Mouse (Mus musculus): Measurements from ENCODE around the gene Zfp384. TPM values are rescaled to one million over a fixed set of nuclear protein-coding genes. Genes with fewer than 3 reads are reported as not detected.
A peak's percentile ranks its signal among the peaks of the same experiment; 100 is the strongest.

Zfp384 gene
- polyA plus RNA-seq, 1 experiment from 2014 or later: 24.4 TPM

DNA sequence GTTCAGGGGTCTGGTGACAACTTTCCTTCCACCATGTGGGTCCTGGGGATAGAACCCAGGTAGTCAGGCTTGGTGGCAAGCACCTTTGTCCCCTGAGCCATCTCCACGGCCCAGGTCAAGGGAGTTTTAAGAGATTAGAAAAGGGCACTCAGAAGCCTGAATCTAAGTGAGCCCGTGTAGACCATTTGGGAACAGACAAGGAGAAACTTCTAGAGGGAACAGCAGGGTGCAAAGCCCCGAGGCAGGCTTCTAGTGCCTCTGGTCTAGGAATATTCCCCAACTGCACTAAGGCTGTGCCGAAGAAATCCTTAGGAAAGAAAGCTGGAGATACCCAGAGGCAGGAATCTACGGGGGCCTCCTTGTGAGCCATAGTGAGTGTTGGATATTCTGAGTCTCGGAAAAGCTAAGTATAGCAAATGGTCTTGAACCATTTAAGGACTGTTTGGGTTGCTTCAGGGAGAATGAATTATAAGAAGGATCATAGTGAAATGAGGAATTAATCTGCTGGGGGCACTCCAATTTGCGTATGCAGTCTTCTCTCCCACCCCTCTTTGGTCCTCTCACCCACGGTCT lies 13.0 kb upstream of the Zfp384 start:
- Histone ChIP-seq H3K4me2 (peak overlapping the region; percentile 87; the same call in 1 of the 2 replicates), H3K4me3 (peak overlapping the region; percentile 42; the same call in 1 of the 2 replicates), H3K27ac (no peak overlapping the region), H3K36me3 (no peaks in the 10 kb centered on the region), H3K27me3 (peaks cover 95% of the 10 kb centered on the region), H3K9ac (no peak overlapping the region), H3K9me3 (no peaks in the 10 kb centered on the region), H3K4me1 (peaks cover 17% of the 10 kb centered on the region)
- 44% methylated on average over 8 of the region's 8 CpGs for WGBS
- no peak for ATAC-seq (ENCODE audit: borderline replicate concordance, extremely low read depth, low FRiP score, low TSS enrichment)

DNA sequence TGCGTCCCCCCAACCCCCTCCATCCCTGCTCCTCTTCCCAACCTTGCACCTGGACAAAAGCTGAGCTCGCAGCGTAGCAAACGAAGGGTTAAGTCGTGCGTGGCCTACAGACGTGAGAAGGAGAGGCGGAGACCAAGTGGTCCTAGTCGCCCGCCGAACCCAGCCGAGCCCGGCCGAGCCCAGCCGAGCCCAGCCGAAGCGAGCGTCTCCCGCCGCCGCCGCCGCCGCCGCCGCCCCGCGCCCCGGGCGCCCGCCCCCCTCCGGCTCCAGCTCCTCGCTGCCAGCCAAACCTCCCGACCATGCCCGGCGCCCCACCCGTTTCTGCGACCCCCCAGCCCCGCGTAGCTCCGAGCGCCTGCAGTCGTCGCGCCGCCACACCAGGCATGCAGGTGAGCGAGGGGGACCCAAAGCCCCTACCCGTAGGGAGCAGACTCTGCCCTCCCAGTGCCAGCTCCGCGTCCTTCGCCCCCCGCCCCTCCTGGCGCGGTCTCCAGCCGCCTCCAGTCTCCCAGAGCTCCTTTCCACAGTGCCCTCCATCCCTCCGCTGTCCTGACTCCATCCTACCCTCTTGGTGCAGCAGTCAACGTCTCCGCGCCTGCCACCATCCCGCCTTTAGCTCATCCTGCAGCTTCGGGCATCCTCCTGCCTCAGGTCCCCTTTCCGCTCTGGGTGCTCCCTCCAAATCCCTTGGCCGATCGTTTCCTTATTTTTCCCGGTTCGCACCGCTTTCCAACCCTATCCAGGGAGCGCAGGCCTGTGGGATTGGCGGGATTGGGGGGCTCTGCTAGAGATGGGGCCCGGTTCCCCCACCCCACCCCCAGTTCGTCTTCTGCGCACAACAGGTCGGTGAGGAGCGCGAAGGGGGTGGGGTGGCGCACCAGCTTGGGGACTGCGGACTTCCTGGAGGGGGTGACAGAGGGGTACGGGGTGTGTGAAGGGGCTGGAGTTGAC lies 12.1 kb upstream of the Zfp384 start, which contains the start of gene Pianp:
TSS of gene Pianp (plus strand) at position 144 of the 951 bp plus-strand sequence.
- H3K9ac ChIP-seq: peak within 1 kb of the TSS; percentile 24
- peaks cover 99% of the 10 kb centered on the region for H3K27me3 ChIP-seq
- under 1% methylated on average over 52 of the region's 78 CpGs for whole genome bisulfite sequencing

DNA sequence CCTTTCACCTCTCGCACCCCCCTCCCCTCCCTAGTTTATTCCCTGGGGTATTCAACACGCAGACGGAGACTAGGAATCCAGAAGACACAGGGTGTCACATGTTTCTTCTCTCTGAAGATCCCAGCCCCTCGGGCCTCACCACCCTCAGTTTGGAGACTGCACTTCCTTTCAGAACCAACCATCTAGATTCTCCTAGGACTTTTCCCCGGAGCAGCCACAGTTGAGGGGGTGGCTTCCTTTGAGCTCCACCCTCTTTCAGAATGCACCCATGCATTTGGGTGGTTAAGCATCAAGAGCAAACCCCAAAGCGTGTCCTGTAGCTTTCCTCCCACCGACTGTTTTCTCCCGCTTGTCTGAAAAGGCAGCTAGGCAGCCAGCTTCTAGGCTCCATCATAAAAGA lies 10.9 kb upstream of the Zfp384 start:
- H3K9me3 ChIP-seq: no peaks in the 10 kb centered on the region
- H3K9ac ChIP-seq: no peak overlapping the region
- WGBS: 6% methylated on average over 8 of the region's 8 CpGs
- H3K4me2 ChIP-seq: no peak overlapping the region
- H3K4me3 ChIP-seq: no peak overlapping the region
- H3K27me3 ChIP-seq: peaks cover 99% of the 10 kb centered on the region
- ATAC-seq (ENCODE audit: borderline replicate concordance, extremely low read depth, low FRiP score, low TSS enrichment): no peak
- H3K36me3 ChIP-seq: no peaks in the 10 kb centered on the region
- H3K27ac ChIP-seq: no peak overlapping the region
- H3K4me1 ChIP-seq: peaks cover 17% of the 10 kb centered on the region

More for the DNA sequence above, 12.1 kb upstream of the Zfp384 start, which contains the start of gene Pianp:
- Histone ChIP-seq H3K36me3 (no peaks in the 10 kb centered on the region), H3K9me3 (no peaks in the 10 kb centered on the region), H3K27ac (no peak within 1 kb of the TSS), H3K4me1 (peaks cover 17% of the 10 kb centered on the region), H3K4me2 (peak within 1 kb of the TSS; percentile 87), H3K4me3 (peak within 1 kb of the TSS; percentile 42)
- ATAC-seq (ENCODE audit: borderline replicate concordance, extremely low read depth, low FRiP score, low TSS enrichment): peak; percentile 75

DNA sequence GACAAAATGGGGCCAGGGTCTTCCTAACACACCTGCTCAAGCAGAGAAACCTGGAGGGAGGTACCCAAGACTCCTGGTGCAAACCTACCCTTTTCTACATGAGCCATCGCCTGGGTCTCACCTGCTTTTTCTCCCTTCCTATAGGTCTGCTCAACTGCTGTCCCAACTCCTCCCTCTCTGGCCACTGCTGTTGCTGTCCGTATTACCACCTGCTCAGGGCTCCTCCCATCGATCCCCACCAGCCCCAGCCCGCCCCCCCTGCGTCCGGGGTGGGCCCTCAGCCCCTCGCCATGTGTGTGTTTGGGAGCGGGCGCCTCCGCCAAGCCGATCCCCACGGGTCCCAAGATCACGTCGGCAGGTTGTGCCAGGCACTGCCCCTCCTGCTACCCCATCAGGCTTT lies 9.9 kb upstream of the Zfp384 start:
- Histone ChIP-seq H3K9ac (no peak overlapping the region), H3K9me3 (no peaks in the 10 kb centered on the region), H3K36me3 (no peaks in the 10 kb centered on the region), H3K4me3 (no peak overlapping the region), H3K4me1 (peaks cover 17% of the 10 kb centered on the region), H3K4me2 (no peak overlapping the region), H3K27me3 (peaks cover 97% of the 10 kb centered on the region), H3K27ac (no peak overlapping the region)
- ATAC-seq (ENCODE audit: borderline replicate concordance, extremely low read depth, low FRiP score, low TSS enrichment): no peak
- WGBS: 30% methylated on average over 14 of the region's 14 CpGs

DNA sequence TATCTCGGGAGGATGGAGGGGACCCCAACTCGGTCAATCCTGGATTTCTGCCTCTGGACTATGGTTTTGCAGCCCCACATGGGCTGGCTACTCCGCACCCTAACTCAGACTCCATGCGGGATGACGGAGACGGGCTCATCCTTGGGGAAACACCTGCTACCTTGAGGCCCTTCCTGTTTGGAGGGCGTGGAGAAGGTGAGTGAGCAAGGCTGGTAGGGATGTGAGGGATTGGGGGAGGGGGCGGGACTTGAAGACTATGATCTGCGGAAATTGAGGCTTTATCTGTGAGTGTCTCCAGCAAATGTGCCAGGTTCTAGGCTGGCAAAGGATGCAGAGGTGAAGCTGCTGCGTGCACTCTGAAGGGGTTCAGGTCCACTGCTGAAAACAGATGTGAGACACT lies 9.4 kb upstream of the Zfp384 start:
- H3K4me2 ChIP-seq: no peak overlapping the region
- H3K36me3 ChIP-seq: no peaks in the 10 kb centered on the region
- H3K9me3 ChIP-seq: no peaks in the 10 kb centered on the region
- H3K27me3 ChIP-seq: peaks cover 97% of the 10 kb centered on the region
- no peak overlapping the region for H3K27ac ChIP-seq
- no peak for ATAC-seq (ENCODE audit: borderline replicate concordance, extremely low read depth, low FRiP score, low TSS enrichment)
- no peak overlapping the region for H3K4me3 ChIP-seq
- peaks cover 17% of the 10 kb centered on the region for H3K4me1 ChIP-seq
- WGBS: 18% methylated on average over 10 of the region's 10 CpGs
- H3K9ac ChIP-seq: no peak overlapping the region

DNA sequence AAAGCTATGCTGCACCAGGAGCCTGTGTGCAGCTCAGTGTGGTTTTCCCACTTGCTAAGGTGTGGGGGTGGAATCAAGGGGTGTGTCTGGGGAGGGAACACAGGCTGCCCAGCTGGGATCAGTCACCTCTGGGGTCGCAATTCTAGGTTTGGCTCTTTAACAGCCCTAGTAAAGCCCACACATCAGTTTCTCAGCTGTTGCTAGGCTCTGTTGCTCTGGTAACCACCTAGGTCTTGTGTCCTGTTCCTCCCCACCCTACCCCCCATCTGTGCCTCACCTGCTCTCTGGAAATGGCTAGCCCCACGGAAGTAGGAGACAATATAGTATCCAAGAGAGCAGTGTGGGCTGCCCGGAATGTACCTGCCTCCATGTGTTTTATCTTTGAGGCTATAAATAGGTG lies 5.2 kb upstream of the Zfp384 start:
- WGBS: 26% methylated on average over 3 of the region's 3 CpGs
- no peak overlapping the region for H3K4me2 ChIP-seq
- no peaks in the 10 kb centered on the region for H3K36me3 ChIP-seq
- peaks cover 59% of the 10 kb centered on the region for H3K27me3 ChIP-seq
- peaks cover 9% of the 10 kb centered on the region for H3K4me1 ChIP-seq
- no peak overlapping the region for H3K4me3 ChIP-seq
- ATAC-seq (ENCODE audit: borderline replicate concordance, extremely low read depth, low FRiP score, low TSS enrichment): no peak
- no peak overlapping the region for H3K27ac ChIP-seq
- H3K9ac ChIP-seq: no peak overlapping the region
- no peaks in the 10 kb centered on the region for H3K9me3 ChIP-seq

DNA sequence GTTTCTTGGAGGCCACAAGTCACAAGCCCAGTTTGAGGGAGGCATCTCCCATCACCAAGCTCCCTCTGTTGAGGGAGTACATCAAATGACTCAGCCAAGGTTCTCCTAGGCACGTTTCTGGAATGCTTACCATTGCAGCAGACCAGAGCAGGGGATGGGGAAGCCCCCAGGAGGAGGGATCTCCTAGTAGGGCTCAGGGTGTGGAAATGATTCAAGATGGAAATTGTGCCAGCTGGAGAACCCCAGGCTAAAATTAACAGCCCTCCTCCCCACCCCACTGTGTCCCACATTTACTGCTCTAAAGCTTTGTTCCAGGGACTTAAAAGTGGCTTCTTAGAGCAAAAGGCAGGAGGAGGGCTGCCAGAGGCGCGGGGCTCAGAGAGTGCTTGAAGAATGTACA lies 3.9 kb upstream of the Zfp384 start:
- Histone ChIP-seq H3K4me1 (peaks cover 11% of the 10 kb centered on the region), H3K4me2 (no peak overlapping the region), H3K4me3 (no peak overlapping the region), H3K9ac (no peak overlapping the region), H3K27me3 (peaks cover 45% of the 10 kb centered on the region), H3K36me3 (no peaks in the 10 kb centered on the region), H3K27ac (no peak overlapping the region), H3K9me3 (no peaks in the 10 kb centered on the region)
- ATAC-seq (ENCODE audit: borderline replicate concordance, extremely low read depth, low FRiP score, low TSS enrichment): no peak
- 41% methylated on average over 3 of the region's 3 CpGs for WGBS

DNA sequence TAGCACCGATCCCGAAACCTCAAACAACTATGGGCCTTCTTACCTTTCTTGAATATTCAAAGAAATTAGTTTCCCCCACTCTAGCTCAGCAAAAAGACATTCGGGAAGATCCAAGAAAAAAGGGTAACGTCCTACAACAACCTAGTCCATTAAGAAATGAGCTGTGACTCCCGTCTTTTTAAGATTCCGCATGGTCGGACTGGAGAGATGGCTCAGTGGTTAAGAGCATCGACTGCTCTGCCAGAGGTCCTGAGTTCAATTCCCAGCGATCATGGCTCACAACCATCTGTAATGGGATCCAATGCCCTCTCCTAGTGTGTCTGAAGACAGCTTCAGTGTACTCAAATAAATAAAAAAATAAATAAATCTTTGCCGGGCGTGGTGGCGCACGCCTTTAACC lies 885 bp upstream of the Zfp384 start:
- H3K36me3 ChIP-seq: peaks cover 17% of the 10 kb centered on the region
- H3K27me3 ChIP-seq: peaks cover 16% of the 10 kb centered on the region
- H3K27ac ChIP-seq: peak overlapping the region; percentile 79
- H3K4me2 ChIP-seq: peak overlapping the region; percentile 80
- H3K9me3 ChIP-seq: no peaks in the 10 kb centered on the region
- H3K4me3 ChIP-seq: peak overlapping the region; percentile 88
- no peak for ATAC-seq (ENCODE audit: borderline replicate concordance, extremely low read depth, low FRiP score, low TSS enrichment)
- H3K4me1 ChIP-seq: peaks cover 30% of the 10 kb centered on the region
- WGBS: 33% methylated on average over 13 of the region's 13 CpGs
- peak overlapping the region; percentile 55 for H3K9ac ChIP-seq

DNA sequence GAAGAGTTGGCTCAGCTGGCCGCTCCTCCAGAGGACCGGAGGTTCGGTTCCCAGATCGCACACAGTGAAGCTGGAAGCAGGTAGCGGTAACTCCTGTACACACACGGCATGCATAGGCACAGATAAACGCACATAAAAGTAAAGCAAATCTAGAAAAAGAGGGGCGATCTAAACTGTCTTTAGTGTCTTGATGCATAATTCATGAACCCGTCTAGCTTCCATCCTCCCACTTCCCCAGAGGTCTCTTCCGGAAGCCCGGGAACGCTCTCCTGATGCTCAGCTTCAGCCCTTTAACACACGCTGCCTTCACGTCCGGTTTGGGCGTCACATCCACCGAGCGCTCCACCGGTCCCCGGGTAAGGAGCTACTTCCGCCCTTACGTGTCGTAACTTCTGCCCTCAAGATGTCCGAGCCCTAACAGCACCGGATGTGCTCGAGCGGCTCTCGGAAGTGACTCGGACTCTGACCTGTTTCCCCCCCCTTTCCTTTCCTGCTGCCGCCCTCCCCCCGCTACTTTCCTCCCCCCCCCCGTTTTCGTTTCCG lies 288 bp upstream of the Zfp384 start:
- H3K4me3 ChIP-seq: peak overlapping the region; percentile 88
- H3K4me1 ChIP-seq: peaks cover 30% of the 10 kb centered on the region
- H3K27me3 ChIP-seq: peaks cover 11% of the 10 kb centered on the region; the same call in 1 of the 2 replicates
- H3K9me3 ChIP-seq: no peaks in the 10 kb centered on the region
- peak overlapping the region; percentile 80 for H3K4me2 ChIP-seq
- peak overlapping the region; percentile 95 for H3K9ac ChIP-seq
- H3K27ac ChIP-seq: peak overlapping the region; percentile 100
- peak; percentile 98 for ATAC-seq (ENCODE audit: borderline replicate concordance, extremely low read depth, low FRiP score, low TSS enrichment)
- peaks cover 17% of the 10 kb centered on the region for H3K36me3 ChIP-seq
- 1% methylated on average over 32 of the region's 34 CpGs for WGBS

DNA sequence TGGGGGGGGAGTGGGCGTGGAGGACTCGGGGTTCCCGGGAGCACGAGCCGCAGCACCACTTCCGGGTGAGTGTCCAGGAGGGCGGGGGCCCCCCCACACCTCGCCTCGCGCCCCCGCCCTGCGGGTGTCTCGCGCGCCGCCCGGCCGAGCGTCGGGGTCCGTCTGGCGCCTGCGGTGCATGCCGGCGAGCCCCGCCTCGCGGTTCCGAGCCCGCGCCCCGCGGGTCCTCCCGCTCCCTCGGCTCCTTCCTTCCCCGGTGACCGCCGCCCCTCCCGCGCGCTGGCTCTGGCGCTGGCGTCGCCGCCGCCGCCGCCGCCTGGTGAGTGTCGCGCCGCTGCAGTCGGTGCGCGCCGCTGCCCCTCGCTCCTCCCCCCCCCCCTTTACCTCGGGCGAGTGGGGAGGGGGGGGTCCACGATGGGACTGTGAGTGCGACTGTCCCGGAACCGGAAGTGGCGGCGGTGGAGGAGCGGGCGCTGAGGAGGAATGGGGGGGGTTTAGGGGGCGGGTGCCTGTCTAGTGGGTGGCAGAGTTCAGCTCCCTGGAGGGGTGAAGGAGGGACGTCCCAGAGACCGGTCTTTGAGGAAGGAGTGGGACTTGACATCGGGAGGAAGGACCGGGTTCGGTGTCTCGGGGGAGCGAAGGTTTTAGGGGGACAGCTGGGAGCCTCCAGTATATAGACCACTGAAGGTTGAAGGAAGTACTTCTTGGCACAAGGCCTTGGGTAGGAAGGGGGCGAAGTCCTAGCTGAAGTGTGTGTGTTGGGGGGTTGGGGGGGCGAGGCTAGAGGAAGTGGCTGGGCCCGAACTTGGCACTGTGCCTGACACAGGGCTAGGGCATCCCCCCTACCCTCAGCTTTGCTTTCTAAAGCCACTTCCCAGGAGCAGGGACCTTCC lies 482 bp downstream of the Zfp384 start:
- H3K4me1 ChIP-seq: peaks cover 30% of the 10 kb centered on the region
- peak; percentile 89 for ATAC-seq (ENCODE audit: borderline replicate concordance, extremely low read depth, low FRiP score, low TSS enrichment)
- H3K9me3 ChIP-seq: no peaks in the 10 kb centered on the region
- 0 out of 2 replicates have a peak, but pooled peaks cover 4% of the 10 kb centered on the region for H3K27me3 ChIP-seq
- WGBS: 0% methylated on average over 28 of the region's 78 CpGs
- H3K27ac ChIP-seq: peak overlapping the region; percentile 100
- H3K4me3 ChIP-seq: peak overlapping the region; percentile 88
- peak overlapping the region; percentile 95 for H3K9ac ChIP-seq
- H3K36me3 ChIP-seq: peaks cover 21% of the 10 kb centered on the region
- peak overlapping the region; percentile 72 for H3K4me2 ChIP-seq

DNA sequence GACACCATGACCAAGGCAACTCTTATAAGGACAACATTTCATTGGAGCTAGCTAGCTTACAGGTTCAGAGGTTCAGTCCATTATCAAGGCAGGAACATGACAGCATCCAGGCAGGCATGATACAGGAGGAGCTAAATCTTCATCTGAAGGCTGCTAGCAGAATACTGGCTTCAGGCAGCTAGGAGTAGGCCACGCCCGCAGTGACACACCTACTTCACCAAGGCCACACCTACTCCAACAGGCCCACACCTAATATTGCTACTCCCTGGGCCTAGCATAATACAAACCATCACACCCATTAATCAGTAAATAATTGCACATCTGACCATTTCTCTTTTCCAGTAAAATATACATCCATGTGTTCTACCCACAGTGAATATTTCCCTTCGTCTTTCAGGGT lies 8.7 kb downstream of the Zfp384 start:
- 97% methylated on average over 3 of the region's 3 CpGs for WGBS
- Histone ChIP-seq H3K9me3 (no peaks in the 10 kb centered on the region), H3K4me1 (no peaks in the 10 kb centered on the region), H3K27me3 (no peaks in the 10 kb centered on the region), H3K4me3 (no peak overlapping the region), H3K36me3 (peaks cover 64% of the 10 kb centered on the region), H3K9ac (no peak overlapping the region), H3K27ac (no peak overlapping the region), H3K4me2 (no peak overlapping the region)
- no peak for ATAC-seq (ENCODE audit: borderline replicate concordance, extremely low read depth, low FRiP score, low TSS enrichment)

Measured in lung, embryonic 15.5 days (tissue).